Mouse (Mus musculus) liver, embryonic 14.5 days (tissue): ENCODE results near the gene Xrn1. TPM values are rescaled to one million over a fixed set of nuclear protein-coding genes. Genes with fewer than 3 reads are reported as not detected.

Experiments used
- ATAC-seq: fragments of 200-750 bp; cut with Nextera tagmentation; 2 replicates; pipeline ENCODE4 v1.8.0; 2017; ENCODE audit warnings: moderate number of reproducible peaks, mild to moderate bottlenecking, moderate library complexity; ENCODE audit not compliant: insufficient read depth
- DNase-seq, 3 experiments: peaks; one replicate each; pipeline ENCODE4 v3.0.0-alpha.2; 2012 to 2013; ENCODE audit warnings: low read depth in 3 of 3, low spot score in 3 of 3
- H3K27ac ChIP-seq: fragments of 300-500 bp; sonication (generic); 2 replicates; pipeline ENCODE4 v1.5.1; 2014; ENCODE audit warnings: moderate library complexity, mild to moderate bottlenecking, control low read depth, inconsistent platforms
- H3K27me3 ChIP-seq: fragments of 300-500 bp; sonication (generic); 2 replicates; pipeline ENCODE4 v1.6.1; 2014; ENCODE audit warnings: mild to moderate bottlenecking, low read length, moderate library complexity; ENCODE audit not compliant: control insufficient read depth, insufficient read depth
- H3K36me3 ChIP-seq: fragments of 300-500 bp; sonication (generic); replicated peaks from 2 replicates; pipeline ENCODE4 v1.6.1; 2014; ENCODE audit warnings: low read depth; ENCODE audit not compliant: control insufficient read depth, insufficient read depth
- H3K4me1 ChIP-seq, 2 experiments: fragments of 200-500 bp in 1 of 2; fragments of 300-500 bp in 1 of 2; sonication (generic) in 1 of 2; replicated peaks; 2 replicates each; pipeline ENCODE4 v1.6.1; 2012 to 2014; ENCODE audit warnings: antibody characterized with exemption in 1 of 2, inconsistent platforms in 1 of 2, low read length in 1 of 2; ENCODE audit not compliant: control insufficient read depth in 2 of 2, insufficient read depth in 2 of 2
- H3K4me2 ChIP-seq: fragments of 300-500 bp; sonication (generic); 2 replicates; pipeline ENCODE4 v1.6.1; 2014; ENCODE audit warnings: low read depth, mild to moderate bottlenecking, control low read depth, moderate library complexity
- H3K4me3 ChIP-seq, 2 experiments: fragments of 200-500 bp in 1 of 2; fragments of 300-500 bp in 1 of 2; sonication (generic) in 1 of 2; 2 replicates each; pipeline ENCODE4 v1.5.1; 2012 to 2014; ENCODE audit warnings: low read depth in 2 of 2, low read length in 2 of 2, mild to moderate bottlenecking in 2 of 2, control low read depth in 1 of 2, inconsistent platforms in 1 of 2, moderate library complexity in 1 of 2; ENCODE audit not compliant: insufficient read depth in 1 of 2
- H3K9ac ChIP-seq: fragments of 300-500 bp; sonication (generic); replicated peaks from 2 replicates; pipeline ENCODE4 v1.6.1; 2014; ENCODE audit warnings: mild to moderate bottlenecking, control low read depth, moderate library complexity
- H3K9me3 ChIP-seq: fragments of 300-500 bp; sonication (generic); 2 replicates; pipeline ENCODE4 v1.6.1; 2016; ENCODE audit warnings: low read length, mixed read lengths; ENCODE audit not compliant: control insufficient read depth
- CTCF ChIP-seq: IDR thresholded peaks from 2 replicates; pipeline ENCODE4 v1.5.1; 2016; ENCODE audit warnings: antibody characterized with exemption, low read depth, control low read depth
- EP300 ChIP-seq: IDR thresholded peaks from 2 replicates; pipeline ENCODE4 v1.6.1; 2016; ENCODE audit warnings: antibody characterized with exemption, low read depth
- WGBS: fragments of 180-500 bp; shearing (Covaris S2); extraction: QIAGEN DNeasy Blood & Tissue Kit; methylation state at CpG from one replicate; pipeline ENCODE4 v1.1.7; 2014; ENCODE audit not compliant: insufficient replicate concordance; 5-methylcytosine and 5-hydroxymethylcytosine counted together
- polyA plus RNA-seq, 2 experiments: library from polyadenylated mRNA; depleted of rRNA in 1 of 2; stranded (reverse) in 1 of 2; unstranded in 1 of 2; fragments of >200 nt; fragmentation: Nextera tagmentation in 1 of 2; extraction: Ambion mirVana in 1 of 2; gene quantifications; 2 replicates each; pipeline versions ENCODE4 v1.2.1 to v1.2.3; 2012 to 2014

Xrn1 gene
- polyA plus RNA-seq, 2 experiments, result 3.2 to 5.3 TPM

GRCm38 (mm10) chr9:96063083-96063802, 108.7 kb downstream of the Xrn1 start:
- H3K4me2 ChIP-seq, result no peak overlapping the region
- no peaks in the 10 kb centered on the region for H3K4me1 ChIP-seq
- 70% methylated on average over 2 of the region's 2 CpGs for WGBS
- no peak overlapping the region for H3K27ac ChIP-seq
- no peaks in the 10 kb centered on the region for H3K27me3 ChIP-seq
- ATAC-seq (no peak), DNase-seq (no peak)
- no peak overlapping the region for H3K4me3 ChIP-seq
- H3K9me3 ChIP-seq, result no peaks in the 10 kb centered on the region
- TF ChIP-seq CTCF (no peak), EP300 (no peak)
- H3K9ac ChIP-seq, result no peak overlapping the region
- H3K36me3 ChIP-seq, result no peaks in the 10 kb centered on the region

- no peaks in the 10 kb centered on the region for H3K9me3 ChIP-seq
- no peaks in the 10 kb centered on the region for H3K36me3 ChIP-seq
- H3K4me3 ChIP-seq, result no peak overlapping the region
- no peak for DNase-seq
- no peak overlapping the region for H3K4me2 ChIP-seq
- H3K27me3 ChIP-seq, result no peaks in the 10 kb centered on the region
- H3K9ac ChIP-seq, result no peak overlapping the region
- 55% methylated on average over 5 of the region's 5 CpGs for WGBS
- ATAC-seq, result no peak
- TF ChIP-seq EP300 (no peak), CTCF (no peak)
- H3K27ac ChIP-seq, result no peak overlapping the region
- H3K4me1 ChIP-seq, result no peaks in the 10 kb centered on the region
Measured at GRCm38 (mm10) chr9:96063803-96064475, 109.4 kb downstream of the Xrn1 start.

GRCm38 (mm10) chr9:96067507-96067906, 112.9 kb downstream of the Xrn1 start:
- WGBS, result 45% methylated on average over 2 of the region's 2 CpGs
- no peak overlapping the region for H3K9ac ChIP-seq
- no peaks in the 10 kb centered on the region for H3K36me3 ChIP-seq
- H3K9me3 ChIP-seq, result no peaks in the 10 kb centered on the region
- H3K4me3 ChIP-seq, result no peak overlapping the region
- no peaks in the 10 kb centered on the region for H3K4me1 ChIP-seq
- H3K27me3 ChIP-seq, result no peaks in the 10 kb centered on the region; the same call in 1 of the 2 replicates
- ATAC-seq, result no peak
- no peak for DNase-seq
- TF ChIP-seq EP300 (no peak), CTCF (no peak)
- no peak overlapping the region for H3K4me2 ChIP-seq
- H3K27ac ChIP-seq, result no peak overlapping the region

GRCm38 (mm10) chr9:96078752-96079315, 124.3 kb downstream of the Xrn1 start:
- no peak for TF ChIP-seq CTCF
- TF ChIP-seq EP300, result no peak
- 79% methylated on average over 13 of the region's 13 CpGs for WGBS

GRCm38 (mm10) chr9:96085293-96085692, 130.7 kb downstream of the Xrn1 start:
- ATAC-seq (no peak), DNase-seq (no peak)
- 66% methylated on average over 6 of the region's 6 CpGs for WGBS
- no peaks in the 10 kb centered on the region; the same call in none of the 2 replicates for H3K27me3 ChIP-seq
- no peaks in the 10 kb centered on the region for H3K36me3 ChIP-seq
- H3K4me3 ChIP-seq, result no peak overlapping the region
- no peaks in the 10 kb centered on the region for H3K9me3 ChIP-seq
- no peak overlapping the region for H3K4me2 ChIP-seq
- no peak for TF ChIP-seq EP300
- no peak for TF ChIP-seq CTCF
- H3K9ac ChIP-seq, result no peak overlapping the region
- H3K4me1 ChIP-seq, result no peaks in the 10 kb centered on the region
- H3K27ac ChIP-seq, result no peak overlapping the region

More at GRCm38 (mm10) chr9:96078752-96079315, 124.3 kb downstream of the Xrn1 start:
- no peak overlapping the region for H3K27ac ChIP-seq
- no peak overlapping the region for H3K9ac ChIP-seq
- no peak overlapping the region for H3K4me3 ChIP-seq
- no peak for ATAC-seq
- no peaks in the 10 kb centered on the region; the same call in none of the 2 replicates for H3K27me3 ChIP-seq
- no peak for DNase-seq
- no peaks in the 10 kb centered on the region for H3K36me3 ChIP-seq
- no peaks in the 10 kb centered on the region for H3K9me3 ChIP-seq
- H3K4me1 ChIP-seq, result no peaks in the 10 kb centered on the region
- no peak overlapping the region for H3K4me2 ChIP-seq
